Mouse (Mus musculus): Measurements from ENCODE around the gene Slc6a21.

The Slc6a21 gene

GRCm38 (mm10) chr7:45277136-45277760 is at the start of gene Slc6a21:
TSS of gene Slc6a21 (plus strand) at chr7:45277513.
- DNase-seq (ENCODE audit: low read depth, low spot score), result no peak

- no peak for DNase-seq (ENCODE audit: low read depth, low spot score)
Measured at GRCm38 (mm10) chr7:45228548-45228947, 48.8 kb upstream of the Slc6a21 start.

DNA sequence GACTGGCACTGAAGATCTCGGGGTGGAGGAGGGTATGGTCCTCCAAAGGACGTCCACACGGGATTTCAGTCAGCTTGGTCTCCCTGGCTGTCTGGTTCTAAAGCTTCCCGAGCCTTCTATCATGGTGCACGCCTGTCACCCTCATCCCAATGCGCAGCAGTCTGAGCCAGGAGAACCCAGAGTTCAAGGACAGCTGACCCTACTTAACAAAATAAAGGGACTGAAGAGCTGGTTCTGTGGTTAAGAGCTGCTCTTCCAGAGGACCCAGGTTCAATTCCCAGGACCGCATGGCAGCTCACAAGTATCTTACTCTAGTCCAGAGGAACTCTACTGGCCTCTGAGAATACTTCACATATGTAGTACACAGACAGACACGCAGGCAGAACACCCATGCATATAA is 48.3 kb upstream of the Slc6a21 start:
- DNase-seq (ENCODE audit: low read depth, low spot score), result no peak

DNA sequence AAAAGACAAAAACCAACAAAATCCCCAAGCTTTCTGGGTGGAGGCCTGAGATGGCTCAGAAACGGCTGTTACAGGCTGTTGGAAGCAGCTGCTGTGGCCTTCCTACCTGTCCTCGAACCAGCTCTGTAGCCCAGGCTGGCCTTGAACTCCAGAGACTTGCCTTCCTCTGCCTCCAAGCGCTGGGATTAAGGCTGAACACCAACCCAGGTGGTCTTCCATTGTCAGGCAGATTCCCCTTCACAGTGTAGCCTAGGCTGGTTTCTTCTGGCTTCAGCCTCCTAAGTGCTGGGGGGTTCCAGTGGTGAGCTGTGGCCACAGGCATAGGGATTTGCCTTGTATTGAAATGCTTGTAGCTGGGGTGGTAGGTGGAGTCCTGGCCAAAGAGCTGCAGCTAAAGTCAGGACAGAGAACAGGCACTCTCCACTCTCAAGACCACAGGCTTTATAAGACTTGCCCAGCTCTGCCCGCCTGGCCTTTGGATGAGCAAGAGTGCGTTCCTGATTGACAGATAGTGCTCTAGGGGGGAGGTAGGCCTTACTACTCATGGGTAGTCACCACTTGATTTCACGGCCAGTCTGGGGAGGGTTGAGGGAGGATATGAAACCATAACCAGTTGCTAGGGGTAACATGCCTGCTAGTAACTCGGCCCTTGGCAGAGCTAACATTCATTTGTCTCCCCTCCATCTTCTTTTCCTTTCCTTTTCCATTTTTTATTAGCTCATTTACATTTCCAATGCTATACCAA is 47.7 kb upstream of the Slc6a21 start:
- no peak for DNase-seq (ENCODE audit: low read depth, low spot score)

- DNase-seq (ENCODE audit: low read depth, low spot score), result no peak
Measured at GRCm38 (mm10) chr7:45231192-45231591, 46.1 kb upstream of the Slc6a21 start.

DNA sequence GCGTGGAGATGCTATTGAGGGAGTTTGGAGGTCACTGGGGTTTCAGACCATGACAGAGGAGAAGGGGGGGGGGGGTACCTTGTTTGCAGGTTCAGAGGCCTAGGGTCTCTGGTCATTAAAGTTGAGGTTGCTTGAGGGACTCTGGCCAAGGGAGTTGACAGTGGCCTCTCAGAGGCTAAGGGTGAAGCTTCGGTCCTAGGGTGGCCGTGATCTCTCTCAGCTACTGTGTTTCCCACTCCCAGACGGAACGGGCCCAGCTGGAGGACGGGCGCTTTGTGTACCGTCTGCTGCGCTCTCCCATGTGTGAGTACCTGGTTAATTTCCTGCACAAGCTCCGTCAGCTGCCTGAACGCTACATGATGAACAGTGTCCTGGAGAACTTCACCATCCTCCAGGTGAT is 45.4 kb upstream of the Slc6a21 start:
- no peak for DNase-seq (ENCODE audit: low read depth, low spot score)

- DNase-seq (ENCODE audit: low read depth, low spot score), result peak; percentile 76
Measured at GRCm38 (mm10) chr7:45232716-45233465, 44.4 kb upstream of the Slc6a21 start.

- DNase-seq (ENCODE audit: low read depth, low spot score), result peak; percentile 93
Measured at GRCm38 (mm10) chr7:45233580-45234332, 43.6 kb upstream of the Slc6a21 start.

- no peak for DNase-seq (ENCODE audit: low read depth, low spot score)
Measured at GRCm38 (mm10) chr7:45234333-45234841, 42.9 kb upstream of the Slc6a21 start.

GRCm38 (mm10) chr7:45234922-45235571 is 42.3 kb upstream of the Slc6a21 start:
- no peak for DNase-seq (ENCODE audit: low read depth, low spot score)

DNA sequence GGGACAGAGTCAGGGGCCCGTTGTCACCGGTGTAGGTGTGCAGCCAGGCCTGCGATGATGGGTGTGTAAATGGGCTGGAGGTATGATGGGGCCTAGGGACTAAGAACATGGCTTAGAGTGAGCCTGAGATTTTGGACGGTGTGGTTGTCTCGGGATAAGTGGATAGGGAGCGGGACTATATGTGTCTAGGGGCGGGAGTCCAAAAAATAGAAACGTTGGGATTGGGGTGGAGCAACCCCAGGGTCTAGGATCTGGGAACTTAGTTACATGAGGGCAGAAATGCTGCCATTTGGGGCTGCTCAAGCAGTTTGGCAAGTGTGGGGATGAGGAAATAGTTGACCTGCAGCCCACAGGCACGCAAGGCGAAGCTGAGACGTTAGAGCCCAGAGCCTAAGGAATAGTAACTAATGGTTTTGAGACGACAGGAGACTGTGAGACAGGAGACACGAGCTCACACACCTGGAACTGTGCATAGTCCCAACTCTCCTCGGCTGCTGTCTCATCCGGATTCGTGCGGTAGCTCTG is 41.6 kb upstream of the Slc6a21 start:
- no peak for DNase-seq (ENCODE audit: low read depth, low spot score)

- DNase-seq (ENCODE audit: low read depth, low spot score), result no peak
Measured at GRCm38 (mm10) chr7:45237747-45238699, 39.3 kb upstream of the Slc6a21 start.

DNA sequence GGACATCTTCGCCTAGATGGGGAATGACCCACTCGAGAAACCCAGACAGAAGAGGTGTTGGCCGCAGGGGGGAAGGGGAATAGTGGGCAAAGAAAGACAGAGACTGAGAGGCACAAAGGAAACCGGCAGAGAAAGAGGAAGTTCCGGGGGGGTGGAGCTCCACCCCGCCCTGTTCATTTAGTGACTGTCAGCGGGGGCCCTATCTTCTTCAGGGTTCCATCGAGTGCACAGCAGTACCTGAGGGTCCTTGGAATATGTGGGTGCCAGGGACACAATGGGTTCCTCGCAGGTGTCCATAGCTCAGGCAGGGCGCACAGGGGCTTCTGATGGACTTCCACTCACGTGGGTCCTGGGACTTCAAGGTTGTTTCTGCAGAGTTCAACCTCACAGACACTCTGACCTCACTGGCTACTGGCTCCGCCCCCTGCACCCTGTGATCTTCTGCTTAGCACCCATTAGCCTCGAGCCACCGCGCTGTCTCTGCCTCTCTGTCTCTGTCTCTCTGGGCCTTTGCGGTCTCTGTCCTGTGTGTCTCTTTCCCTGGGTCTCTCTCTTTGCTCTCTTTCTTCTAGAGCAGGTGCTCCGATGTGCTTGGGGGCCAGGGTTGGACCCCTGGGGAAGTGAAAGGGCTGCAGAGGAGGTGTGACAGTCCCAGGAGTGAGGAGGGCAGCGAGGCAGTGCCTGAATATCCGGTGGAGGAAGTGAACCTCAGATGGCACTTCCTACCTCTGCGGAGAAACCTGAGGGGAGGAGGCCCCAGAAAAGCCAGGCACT is 38.4 kb upstream of the Slc6a21 start, which contains the start of gene Cd37:
Gene Cd37 (minus strand): TSS at position 393 of the 774 bp plus-strand sequence.
- DNase-seq (ENCODE audit: low read depth, low spot score), result no peak

DNA sequence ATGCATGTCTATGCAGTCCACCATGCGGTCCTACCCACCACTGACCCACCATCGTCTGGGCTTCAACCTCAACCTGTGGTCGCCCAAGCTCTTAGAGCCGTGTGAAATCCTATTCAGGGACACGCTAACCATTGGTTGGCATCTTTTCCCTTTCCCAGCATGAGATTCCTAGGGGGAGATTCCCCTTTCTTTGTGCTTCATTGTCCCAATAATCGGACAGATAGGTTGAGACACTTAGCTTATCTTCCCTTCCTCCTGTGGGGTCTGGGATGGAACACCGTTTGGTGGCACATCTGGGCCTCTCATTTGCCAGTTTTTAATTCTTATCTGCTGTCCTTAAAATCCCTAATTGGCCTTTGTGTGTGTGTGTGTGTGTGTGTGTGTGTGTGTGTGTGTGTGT is 37.2 kb upstream of the Slc6a21 start:
- no peak for DNase-seq (ENCODE audit: low read depth, low spot score)

DNA sequence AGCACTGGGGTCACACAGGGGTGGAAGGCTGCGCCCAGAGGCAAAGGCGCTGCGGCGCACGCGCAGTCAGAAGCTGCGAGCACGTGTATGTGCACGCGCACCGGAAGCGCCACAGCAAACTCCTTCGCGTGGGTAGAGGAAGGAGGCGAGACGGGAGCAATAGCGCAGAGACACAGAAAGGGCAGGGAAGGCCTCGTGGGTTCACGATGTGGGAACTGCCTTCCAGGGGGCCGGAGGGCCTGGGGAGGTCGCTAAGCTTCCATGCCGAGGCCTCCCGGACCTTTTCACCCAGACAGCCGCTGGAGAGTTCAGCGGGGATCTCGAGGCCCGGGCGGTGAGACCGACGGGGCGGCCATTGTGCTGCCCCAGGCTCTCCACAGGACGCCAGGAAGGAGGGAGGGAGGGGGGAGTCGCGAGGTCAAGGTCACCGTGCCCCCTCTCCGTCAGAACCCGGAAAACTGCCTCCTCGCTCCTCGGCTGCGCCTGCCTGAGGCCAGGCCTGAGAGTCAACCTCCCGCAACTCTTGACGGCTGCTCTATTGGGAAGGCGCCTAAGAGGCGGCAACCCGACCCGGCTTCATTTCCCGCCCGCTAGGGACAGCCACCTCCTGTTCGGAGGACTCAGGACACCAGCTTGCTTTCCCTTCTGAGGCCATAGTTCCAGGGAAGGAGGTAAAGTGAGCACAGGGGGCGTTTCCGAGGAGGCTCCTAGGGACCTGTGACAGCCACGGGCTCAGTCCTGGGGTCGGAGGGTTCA is 36.5 kb upstream of the Slc6a21 start, which contains the start of gene Slc6a16:
Gene Slc6a16 (plus strand): TSS at position 453 of the 756 bp plus-strand sequence.
- DNase-seq (ENCODE audit: low read depth, low spot score), result no peak

GRCm38 (mm10) chr7:45241389-45241749 is 35.9 kb upstream of the Slc6a21 start:
- no peak for DNase-seq (ENCODE audit: low read depth, low spot score)

GRCm38 (mm10) chr7:45247666-45248065 is 29.6 kb upstream of the Slc6a21 start:
- no peak for DNase-seq (ENCODE audit: low read depth, low spot score)

GRCm38 (mm10) chr7:45253806-45254205 is 23.5 kb upstream of the Slc6a21 start:
- no peak for DNase-seq (ENCODE audit: low read depth, low spot score)
